Mouse (Mus musculus) forebrain, embryonic 11.5 days (tissue): ENCODE measurements around the gene Slc7a11. TPM values are rescaled to one million over a fixed set of nuclear protein-coding genes. Genes with fewer than 3 reads are reported as not detected.

Experiments used
- ATAC-seq: fragments of 200-750 bp; cut with Nextera tagmentation; replicated peaks from 2 replicates; pipeline ENCODE4 v1.8.0; 2017; ENCODE audit warnings: moderate TSS enrichment; ENCODE audit not compliant: low FRiP score
- DNase-seq: peaks from one replicate; pipeline ENCODE4 v3.0.0-alpha.2; 2017; ENCODE audit warnings: low spot score
- H3K27ac ChIP-seq: fragments of 300-500 bp; sonication (generic); 2 replicates; pipeline ENCODE4 v1.5.1; 2014; ENCODE audit warnings: low read depth, low read length
- H3K27me3 ChIP-seq: fragments of 300-500 bp; sonication (generic); 2 replicates; pipeline ENCODE4 v1.6.1; 2014; ENCODE audit warnings: mild to moderate bottlenecking, low read length, mixed read lengths; ENCODE audit not compliant: control insufficient read depth, insufficient read depth
- H3K36me3 ChIP-seq: fragments of 300-500 bp; sonication (generic); 2 replicates; pipeline ENCODE4 v1.6.1; 2014; ENCODE audit warnings: mild to moderate bottlenecking, low read length, moderate library complexity, mixed read lengths; ENCODE audit not compliant: control insufficient read depth, insufficient read depth
- H3K4me1 ChIP-seq: fragments of 300-500 bp; sonication (generic); replicated peaks from 2 replicates; pipeline ENCODE4 v1.6.1; 2014; ENCODE audit warnings: low read length, mixed read lengths; ENCODE audit not compliant: control insufficient read depth, insufficient read depth
- H3K4me2 ChIP-seq: fragments of 300-500 bp; sonication (generic); 2 replicates; pipeline ENCODE4 v1.6.1; 2014; ENCODE audit warnings: low read depth, mild to moderate bottlenecking, low read length, moderate library complexity, mixed read lengths; ENCODE audit not compliant: severe bottlenecking
- H3K4me3 ChIP-seq: fragments of 300-500 bp; sonication (generic); 2 replicates; pipeline ENCODE4 v1.5.1; 2014; ENCODE audit warnings: low read depth, low read length
- H3K9ac ChIP-seq: fragments of 300-500 bp; sonication (generic); 2 replicates; pipeline ENCODE4 v1.6.1; 2014; ENCODE audit warnings: low read length
- H3K9me3 ChIP-seq: fragments of 300-500 bp; sonication (generic); 2 replicates; pipeline ENCODE4 v1.6.1; 2016; ENCODE audit warnings: low read length, mixed read lengths; ENCODE audit not compliant: control insufficient read depth
- WGBS: fragments of 180-500 bp; shearing (Covaris S2); extraction: QIAGEN DNeasy Blood & Tissue Kit; methylation state at CpG from one replicate; pipeline ENCODE4 v1.1.7; 2014; 5-methylcytosine and 5-hydroxymethylcytosine counted together
- polyA plus RNA-seq: library from polyadenylated mRNA; unstranded; fragments of >200 nt; fragmentation: Nextera tagmentation; extraction: Ambion mirVana; gene quantifications from 2 replicates; pipeline ENCODE4 v1.2.1, GENCODE M21; 2014

Gene Slc7a11
- polyA plus RNA-seq, 1 experiment from 2014 or later: 1.5 TPM

DNA sequence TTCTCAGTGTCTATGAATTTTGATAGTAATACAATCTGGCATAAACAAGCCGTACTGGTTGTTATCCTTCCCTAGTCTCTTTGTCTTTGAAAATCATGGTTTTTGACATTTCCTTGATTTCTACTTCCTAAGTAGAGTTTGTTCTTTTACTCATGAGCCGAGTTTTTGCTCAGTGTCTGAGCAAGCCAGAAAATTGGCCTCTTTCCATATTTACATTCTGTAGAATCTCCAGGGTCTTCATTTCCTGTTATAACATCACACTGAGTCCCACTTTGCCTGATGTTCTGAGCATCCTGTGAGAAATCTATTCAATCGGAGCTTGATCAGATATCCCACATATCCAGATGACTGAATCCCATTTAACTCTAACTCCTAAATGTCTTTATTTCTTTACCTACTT lies 600.4 kb downstream of the Slc7a11 start:
- H3K36me3 ChIP-seq: no peaks in the 10 kb centered on the region
- no peak for ATAC-seq
- no peaks in the 10 kb centered on the region for H3K9me3 ChIP-seq
- H3K9ac ChIP-seq: no peak overlapping the region
- no peak overlapping the region for H3K4me3 ChIP-seq
- H3K27ac ChIP-seq: no peak overlapping the region
- DNase-seq: no peak
- H3K4me1 ChIP-seq: no peaks in the 10 kb centered on the region
- 88% methylated on average over 3 of the region's 3 CpGs for WGBS
- H3K4me2 ChIP-seq: no peak overlapping the region
- H3K27me3 ChIP-seq: no peaks in the 10 kb centered on the region
